Mouse (Mus musculus) olfactory bulb, adult 2 months (tissue): ENCODE measurements around the gene Nprl3.

ENCODE experiments used
- CTCF ChIP-seq: fragments of 200-500 bp; IDR thresholded peaks from 2 replicates; pipeline ENCODE4 v1.5.1; 2012; ENCODE audit warnings: low read depth, mild to moderate bottlenecking, low read length, moderate library complexity; ENCODE audit not compliant: insufficient read depth
- POLR2A ChIP-seq: fragments of 200-500 bp; IDR thresholded peaks from 2 replicates; pipeline ENCODE4 v1.6.1; 2012; ENCODE audit warnings: mild to moderate bottlenecking, low read depth, low read length, moderate library complexity; ENCODE audit not compliant: insufficient read depth

GRCm38 (mm10) chr11:32309446-32309845 is 41.9 kb upstream of the Nprl3 start:
- no peak for TF ChIP-seq CTCF
- TF ChIP-seq POLR2A, result no peak
